Mouse (Mus musculus) midbrain, embryonic 16.5 days (tissue): ENCODE measurements around the gene Yif1a. TPM values are rescaled to one million over a fixed set of nuclear protein-coding genes. Genes with fewer than 3 reads are reported as not detected.

ENCODE experiments used
- ATAC-seq: fragments of 200-750 bp; cut with Nextera tagmentation; 2 replicates; pipeline ENCODE4 v1.8.0; 2017; ENCODE audit warnings: moderate TSS enrichment
- H3K27ac ChIP-seq: fragments of 300-500 bp; sonication (generic); 2 replicates; pipeline ENCODE4 v1.5.1; 2014; ENCODE audit warnings: mild to moderate bottlenecking, low read length, mixed read lengths
- H3K27me3 ChIP-seq: fragments of 300-500 bp; sonication (generic); 2 replicates; pipeline ENCODE4 v1.6.1; 2014; ENCODE audit warnings: low read depth, low read length, mixed read lengths; ENCODE audit not compliant: control insufficient read depth, insufficient read depth
- H3K36me3 ChIP-seq: fragments of 300-500 bp; sonication (generic); 2 replicates; pipeline ENCODE4 v1.6.1; 2014; ENCODE audit warnings: mild to moderate bottlenecking, low read length, moderate library complexity, mixed read lengths; ENCODE audit not compliant: control insufficient read depth, insufficient read depth
- H3K4me1 ChIP-seq: fragments of 300-500 bp; sonication (generic); 2 replicates; pipeline ENCODE4 v1.6.1; 2014; ENCODE audit warnings: mild to moderate bottlenecking, low read length, mixed read lengths; ENCODE audit not compliant: control insufficient read depth, insufficient read depth
- H3K4me2 ChIP-seq: fragments of 300-500 bp; sonication (generic); 2 replicates; pipeline ENCODE4 v1.6.1; 2014; ENCODE audit warnings: mild to moderate bottlenecking, low read length, mixed read lengths
- H3K4me3 ChIP-seq: fragments of 300-500 bp; sonication (generic); 2 replicates; pipeline ENCODE4 v1.5.1; 2014; ENCODE audit warnings: low read depth, mild to moderate bottlenecking, low read length, moderate library complexity, mixed read lengths
- H3K9ac ChIP-seq: fragments of 300-500 bp; sonication (generic); 2 replicates; pipeline ENCODE4 v1.6.1; 2014; ENCODE audit warnings: low read depth, low read length, mixed read lengths
- H3K9me3 ChIP-seq: fragments of 300-500 bp; sonication (generic); replicated peaks from 2 replicates; pipeline ENCODE4 v1.6.1; 2014; ENCODE audit warnings: mild to moderate bottlenecking, low read length, mixed read lengths; ENCODE audit not compliant: control insufficient read depth, poor library complexity, severe bottlenecking
- WGBS: fragments of 180-500 bp; shearing (Covaris S2); extraction: QIAGEN DNeasy Blood & Tissue Kit; methylation state at CpG from one replicate; pipeline ENCODE4 v1.1.7; 2014; 5-methylcytosine and 5-hydroxymethylcytosine counted together
- polyA plus RNA-seq: library from polyadenylated mRNA; unstranded; fragments of >200 nt; fragmentation: Nextera tagmentation; extraction: Ambion mirVana; gene quantifications from 2 replicates; pipeline ENCODE4 v1.2.1, GENCODE M21; 2015

Yif1a gene
- polyA plus RNA-seq, 1 experiment from 2014 or later, result 46.6 TPM

GRCm38 (mm10) chr19:5057876-5058775, 30.2 kb upstream of the Yif1a start:
- H3K9ac ChIP-seq, result 0 out of 2 replicates have a peak overlapping the region, but pooled peaks have one; percentile 44
- H3K27ac ChIP-seq, result no peak overlapping the region
- no peak overlapping the region for H3K4me2 ChIP-seq
- WGBS, result 27% methylated on average over 16 of the region's 16 CpGs
- no peak for ATAC-seq
- H3K27me3 ChIP-seq, result peaks cover 9% of the 10 kb centered on the region
- H3K4me1 ChIP-seq, result peaks cover 3% of the 10 kb centered on the region; the same call in 1 of the 2 replicates
- no peaks in the 10 kb centered on the region for H3K36me3 ChIP-seq
- H3K4me3 ChIP-seq, result no peak overlapping the region
- no peaks in the 10 kb centered on the region for H3K9me3 ChIP-seq

- peak overlapping the region; percentile 44; the same call in 1 of the 2 replicates for H3K9ac ChIP-seq
Observed at GRCm38 (mm10) chr19:5058801-5059771, 29.3 kb upstream of the Yif1a start.

GRCm38 (mm10) chr19:5060365-5061330, 27.7 kb upstream of the Yif1a start:
- 39% methylated on average over 5 of the region's 5 CpGs for WGBS

More at GRCm38 (mm10) chr19:5058801-5059771, 29.3 kb upstream of the Yif1a start:
- Histone ChIP-seq H3K4me2 (no peak overlapping the region), H3K27me3 (peaks cover 2% of the 10 kb centered on the region; the same call in 1 of the 2 replicates), H3K4me1 (peaks cover 3% of the 10 kb centered on the region; the same call in 1 of the 2 replicates), H3K27ac (no peak overlapping the region), H3K9me3 (no peaks in the 10 kb centered on the region), H3K36me3 (no peaks in the 10 kb centered on the region), H3K4me3 (no peak overlapping the region)
- WGBS, result 20% methylated on average over 10 of the region's 10 CpGs
- no peak for ATAC-seq

GRCm38 (mm10) chr19:5062041-5062440, 26.3 kb upstream of the Yif1a start:
- Histone ChIP-seq H3K4me2 (no peak overlapping the region), H3K9ac (no peak overlapping the region), H3K27ac (no peak overlapping the region), H3K9me3 (no peaks in the 10 kb centered on the region), H3K4me3 (no peak overlapping the region), H3K4me1 (no peaks in the 10 kb centered on the region), H3K36me3 (no peaks in the 10 kb centered on the region), H3K27me3 (peaks cover 4% of the 10 kb centered on the region; the same call in 1 of the 2 replicates)
- 86% methylated on average over 5 of the region's 5 CpGs for WGBS
- no peak for ATAC-seq

More at GRCm38 (mm10) chr19:5060365-5061330, 27.7 kb upstream of the Yif1a start:
- no peaks in the 10 kb centered on the region for H3K36me3 ChIP-seq
- no peak overlapping the region for H3K4me2 ChIP-seq
- H3K4me1 ChIP-seq, result peaks cover 3% of the 10 kb centered on the region; the same call in 1 of the 2 replicates
- H3K27ac ChIP-seq, result no peak overlapping the region
- H3K27me3 ChIP-seq, result no peaks in the 10 kb centered on the region
- H3K9ac ChIP-seq, result no peak overlapping the region
- ATAC-seq, result no peak
- H3K9me3 ChIP-seq, result no peaks in the 10 kb centered on the region
- no peak overlapping the region for H3K4me3 ChIP-seq

GRCm38 (mm10) chr19:5062446-5062845, 25.9 kb upstream of the Yif1a start:
- Histone ChIP-seq H3K27ac (no peak overlapping the region), H3K4me2 (no peak overlapping the region), H3K4me3 (no peak overlapping the region), H3K4me1 (no peaks in the 10 kb centered on the region), H3K36me3 (no peaks in the 10 kb centered on the region), H3K9me3 (no peaks in the 10 kb centered on the region), H3K9ac (no peak overlapping the region), H3K27me3 (peaks cover 6% of the 10 kb centered on the region; the same call in 1 of the 2 replicates)
- no peak for ATAC-seq
- 83% methylated on average over 6 of the region's 6 CpGs for WGBS

- no peak for ATAC-seq
- Histone ChIP-seq H3K27me3 (peaks cover 22% of the 10 kb centered on the region), H3K9me3 (no peaks in the 10 kb centered on the region), H3K4me2 (no peak overlapping the region), H3K4me3 (no peak overlapping the region), H3K4me1 (peaks cover 8% of the 10 kb centered on the region; the same call in 1 of the 2 replicates), H3K9ac (no peak overlapping the region), H3K36me3 (no peaks in the 10 kb centered on the region), H3K27ac (no peak overlapping the region)
- whole genome bisulfite sequencing, result 68% methylated on average over 7 of the region's 7 CpGs
Observed at GRCm38 (mm10) chr19:5065104-5065503, 23.2 kb upstream of the Yif1a start.

GRCm38 (mm10) chr19:5067040-5067799, 21.1 kb upstream of the Yif1a start:
- no peak for ATAC-seq
- H3K4me3 ChIP-seq, result no peak overlapping the region
- peaks cover 14% of the 10 kb centered on the region; the same call in 1 of the 2 replicates for H3K4me1 ChIP-seq
- H3K27ac ChIP-seq, result no peak overlapping the region
- H3K4me2 ChIP-seq, result peak overlapping the region; percentile 76
- no peaks in the 10 kb centered on the region for H3K9me3 ChIP-seq
- no peaks in the 10 kb centered on the region for H3K36me3 ChIP-seq
- WGBS, result 11% methylated on average over 15 of the region's 15 CpGs
- no peak overlapping the region; the same call in 1 of the 2 replicates for H3K9ac ChIP-seq
- H3K27me3 ChIP-seq, result peaks cover 27% of the 10 kb centered on the region
